Mouse (Mus musculus) layer of hippocampus, adult 18-20 months (tissue): ENCODE measurements around the gene Slc17a2. TPM values are rescaled to one million over a fixed set of nuclear protein-coding genes. Genes with fewer than 3 reads are reported as not detected.

ENCODE experiments used
- DNase-seq, 2 experiments: peaks; one replicate each; pipeline ENCODE4 v3.0.0; 2022; ENCODE audit warnings: low spot score in 2 of 2
- total RNA-seq, 2 experiments: library from RNA; stranded (reverse); gene quantifications; 2 replicates each; pipeline ENCODE4 v1.2.3; 2021

Gene Slc17a2
- total RNA-seq, 2 experiments from 2014 or later, result not detected

- DNase-seq, result no peak
Observed at GRCm38 (mm10) chr13:23873141-23873540, 66.3 kb downstream of the Slc17a2 start.

Other genes with a start within 250 kb of the Slc17a2 start
- 10 to 100 TPM; 39.8 to 44.6 TPM for gene Hist1h3e, start 244.6 kb upstream of the Slc17a2 start, total RNA-seq
- 1 to 10 TPM; 3.9 to 8.2 TPM for gene Hist1h2ae, start 235.8 kb upstream of the Slc17a2 start, total RNA-seq
- 10 to 100 TPM; 58.3 to 66.2 TPM for gene Hist1h2bg, start 235.6 kb upstream of the Slc17a2 start, total RNA-seq
- 10 to 100 TPM; 24.1 to 24.2 TPM for gene Hist1h2bf, start 232.8 kb upstream of the Slc17a2 start, total RNA-seq
- gene Hist1h2ad, start 232.6 kb upstream of the Slc17a2 start, total RNA-seq, result 1 to 10 TPM; 3.8 to 7.1 TPM
- 10 to 100 TPM; 11.8 to 13.6 TPM for gene Hist1h3d, start 231.2 kb upstream of the Slc17a2 start, total RNA-seq
- 100 to 1,000 TPM; 152 to 153 TPM for gene Hist1h4d, start 225.4 kb upstream of the Slc17a2 start, total RNA-seq
- 10 to 100 TPM; 10.2 to 11.3 TPM for gene Hist1h2be, start 185.9 kb upstream of the Slc17a2 start, total RNA-seq
- gene Hist1h1e, start 184.4 kb upstream of the Slc17a2 start, total RNA-seq, result 10 to 100 TPM; 41.8 to 45.0 TPM
- 1 to 10 TPM; 2.3 to 3.4 TPM for gene Hist1h2ac, start 123.0 kb upstream of the Slc17a2 start, total RNA-seq
- gene Hist1h2bc, start 122.8 kb upstream of the Slc17a2 start, total RNA-seq, result 10 to 100 TPM; 53.5 to 63.1 TPM
- not detected for gene Hist1h1t, start 111.2 kb upstream of the Slc17a2 start, total RNA-seq
- gene Hist1h4c, start 108.5 kb upstream of the Slc17a2 start, total RNA-seq, result 100 to 1,000 TPM; 104 to 112 TPM
- gene Hfe, start 96.1 kb upstream of the Slc17a2 start, total RNA-seq, result 1 to 10 TPM; 4.1 to 4.2 TPM
- gene Hist1h1c, start 68.2 kb upstream of the Slc17a2 start, total RNA-seq, result 10 to 100 TPM; 47.0 to 47.3 TPM
- under 1 TPM; 0.62 to 0.63 TPM for gene Hist1h3c, start 61.4 kb upstream of the Slc17a2 start, total RNA-seq
- gene Hist1h2bb, start 60.3 kb upstream of the Slc17a2 start, total RNA-seq, result 10 to 100 TPM; 15.7 to 19.5 TPM
- gene Hist1h2ab, start 55.9 kb upstream of the Slc17a2 start, total RNA-seq, result 10 to 100 TPM; 28.1 to 35.2 TPM
- gene Hist1h3b, start 54.7 kb upstream of the Slc17a2 start, total RNA-seq, result 1 to 10 TPM; 7.6 to 9.4 TPM
- gene Hist1h4b, start 50.0 kb upstream of the Slc17a2 start, total RNA-seq, result 10 to 100 TPM; 73.0 to 74.7 TPM
- gene Hist1h4a, start 45.8 kb upstream of the Slc17a2 start, total RNA-seq, result 10 to 100 TPM; 42.9 to 49.4 TPM
- gene Hist1h3a, start 44.6 kb upstream of the Slc17a2 start, total RNA-seq, result 10 to 100 TPM; 27.5 to 33.9 TPM
- 10 to 100 TPM; 15.7 to 16.5 TPM for gene Hist1h1a, start 43.3 kb upstream of the Slc17a2 start, total RNA-seq
- gene Trim38, start 37.1 kb upstream of the Slc17a2 start, total RNA-seq, result not detected
- not detected for gene Slc17a3, start 32.4 kb downstream of the Slc17a2 start, total RNA-seq
- gene Slc17a1, start 60.8 kb downstream of the Slc17a2 start, total RNA-seq, result not detected
- not detected for gene Slc17a4, start 108.0 kb downstream of the Slc17a2 start, total RNA-seq
- gene Hist1h2ba, start 127.2 kb downstream of the Slc17a2 start, total RNA-seq, result not detected
- not detected for gene Hist1h2aa, start 127.5 kb downstream of the Slc17a2 start, total RNA-seq
- gene Scgn, start 184.2 kb downstream of the Slc17a2 start, total RNA-seq, result 1 to 10 TPM; 1.7 to 3.6 TPM